Mouse (Mus musculus) duodenum, adult 2 months (tissue): ENCODE data around the gene Olfr508. TPM values are rescaled to one million over a fixed set of nuclear protein-coding genes. Genes with fewer than 3 reads are reported as not detected.

ENCODE experiments used
- polyA plus RNA-seq: library from polyadenylated mRNA; depleted of rRNA; stranded (reverse); fragments of >200 nt; gene quantifications from 2 replicates; pipeline ENCODE4 v1.2.3, GENCODE M21; 2012; ENCODE audit warnings: low replicate concordance; rRNA removed

Gene Olfr508
- polyA plus RNA-seq, result not detected in 2 replicates

GRCm38 (mm10) chr7:108629694-108630093 lies at the start of gene Olfr508:
Olfr508 (plus strand) TSS chr7:108629994.

GRCm38 (mm10) chr7:108610487-108610886 lies 19.3 kb upstream of the Olfr508 start, which contains the start of gene Olfr506:
Olfr506 (plus strand) TSS chr7:108610787.

GRCm38 (mm10) chr7:108621514-108621913 lies 8.3 kb upstream of the Olfr508 start, which contains the start of gene Olfr507:
Olfr507 (plus strand) TSS chr7:108621814.

GRCm38 (mm10) chr7:108651806-108652205 lies 22.0 kb downstream of the Olfr508 start, which contains the start of gene Olfr509:
Olfr509 (minus strand) TSS chr7:108651906.

GRCm38 (mm10) chr7:108666118-108666517 lies 36.3 kb downstream of the Olfr508 start, which contains the start of gene Olfr510:
Olfr510 (plus strand) TSS chr7:108666418.

Other genes starting within 250 kb of the Olfr508 start
- not detected in 2 replicates for gene Olfr495, start 236.8 kb upstream of the Olfr508 start, polyA plus RNA-seq
- not detected in 2 replicates for gene Olfr497, start 209.6 kb upstream of the Olfr508 start, polyA plus RNA-seq
- gene Olfr498, start 164.7 kb upstream of the Olfr508 start, polyA plus RNA-seq, result not detected in 2 replicates
- not detected in 2 replicates for gene Olfr502, start 104.9 kb upstream of the Olfr508 start, polyA plus RNA-seq
- not detected in 2 replicates for gene Olfr503, start 85.5 kb upstream of the Olfr508 start, polyA plus RNA-seq
- not detected in 2 replicates for gene Olfr504, start 64.2 kb upstream of the Olfr508 start, polyA plus RNA-seq
- gene Olfr506, start 19.2 kb upstream of the Olfr508 start, polyA plus RNA-seq, result not detected in 2 replicates
- gene Olfr507, start 8.2 kb upstream of the Olfr508 start, polyA plus RNA-seq, result not detected in 2 replicates
- 0.02 TPM in 1 of 2 replicates, not detected in the other for gene Olfr509, start 21.9 kb downstream of the Olfr508 start, polyA plus RNA-seq
- gene Olfr510, start 36.4 kb downstream of the Olfr508 start, polyA plus RNA-seq, result not detected in 2 replicates
- not detected in 2 replicates for gene Olfr512, start 83.3 kb downstream of the Olfr508 start, polyA plus RNA-seq
- gene Olfr513, start 121.0 kb downstream of the Olfr508 start, polyA plus RNA-seq, result not detected in 2 replicates
- not detected in 2 replicates for gene Olfr514, start 196.0 kb downstream of the Olfr508 start, polyA plus RNA-seq
- gene Olfr516, start 220.5 kb downstream of the Olfr508 start, polyA plus RNA-seq, result not detected in 2 replicates
- not detected in 2 replicates for gene Olfr517, start 242.4 kb downstream of the Olfr508 start, polyA plus RNA-seq